Mouse (Mus musculus) layer of hippocampus, adult 2 months (tissue): Measurements from ENCODE around the gene Dip2b. TPM values are rescaled to one million over a fixed set of nuclear protein-coding genes. Genes with fewer than 3 reads are reported as not detected.

Experiments
- DNase-seq, 2 experiments: peaks; one replicate each; pipeline ENCODE4 v3.0.0; 2022; ENCODE audit warnings: low spot score in 2 of 2
- H3K27ac ChIP-seq: fragments of 200-600 bp; 2 replicates; pipeline ENCODE4 v1.8.1; 2022
- H3K4me3 ChIP-seq: fragments of 200-600 bp; 2 replicates; pipeline ENCODE4 v1.8.1; 2022; ENCODE audit warnings: mild to moderate bottlenecking
- CTCF ChIP-seq: fragments of 200-600 bp; conservative IDR thresholded peaks from 2 replicates; pipeline ENCODE4 v1.8.1; 2022; ENCODE audit warnings: antibody characterized with exemption, mild to moderate bottlenecking, moderate library complexity
- total RNA-seq, 2 experiments: library from RNA; stranded (reverse); gene quantifications; 2 replicates each; pipeline ENCODE4 v1.2.3; 2021

Gene Dip2b
- total RNA-seq, 2 experiments from 2014 or later = 47.7 to 51.3 TPM

- Histone ChIP-seq H3K4me3 (no peak overlapping the region), H3K27ac (no peak overlapping the region)
- no peak for DNase-seq
- peak; percentile 80 for TF ChIP-seq CTCF
Observed at GRCm38 (mm10) chr15:100263246-100263905, 224.9 kb downstream of the Dip2b start.

DNA sequence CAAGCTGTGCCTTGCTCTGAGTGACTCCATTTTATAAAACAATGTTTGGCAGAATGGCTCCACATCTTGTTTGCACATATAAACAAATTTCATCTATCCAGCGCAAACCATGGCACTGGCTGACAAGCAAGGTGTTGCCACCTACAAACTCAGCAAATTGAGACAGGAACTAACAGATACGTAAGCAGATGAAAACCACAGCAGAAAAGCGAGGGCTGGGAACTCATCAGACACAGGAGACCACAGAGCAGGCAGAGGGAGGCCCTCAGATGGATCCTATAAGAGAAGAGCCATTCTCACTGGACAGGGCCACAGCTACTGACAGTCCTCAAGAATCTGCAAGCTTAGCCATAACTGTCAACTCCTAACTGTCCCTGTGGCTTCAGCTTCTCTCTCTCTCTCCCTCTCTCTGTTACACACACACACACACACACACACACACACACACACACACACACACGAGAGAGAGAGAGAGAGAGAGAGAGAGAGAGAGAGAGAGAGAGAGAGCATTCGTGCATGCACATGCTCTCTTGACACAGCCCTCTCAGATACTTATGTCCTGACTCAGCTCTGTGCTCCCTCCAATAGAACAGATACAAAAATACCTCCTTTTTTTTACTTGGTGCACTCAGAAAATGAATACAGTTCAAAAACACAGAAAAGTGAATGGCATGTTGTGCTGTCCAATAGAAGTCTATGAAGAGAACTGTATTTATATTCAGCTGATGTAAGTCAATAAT, 227.3 kb downstream of the Dip2b start:
- no peak overlapping the region for H3K4me3 ChIP-seq

DNA sequence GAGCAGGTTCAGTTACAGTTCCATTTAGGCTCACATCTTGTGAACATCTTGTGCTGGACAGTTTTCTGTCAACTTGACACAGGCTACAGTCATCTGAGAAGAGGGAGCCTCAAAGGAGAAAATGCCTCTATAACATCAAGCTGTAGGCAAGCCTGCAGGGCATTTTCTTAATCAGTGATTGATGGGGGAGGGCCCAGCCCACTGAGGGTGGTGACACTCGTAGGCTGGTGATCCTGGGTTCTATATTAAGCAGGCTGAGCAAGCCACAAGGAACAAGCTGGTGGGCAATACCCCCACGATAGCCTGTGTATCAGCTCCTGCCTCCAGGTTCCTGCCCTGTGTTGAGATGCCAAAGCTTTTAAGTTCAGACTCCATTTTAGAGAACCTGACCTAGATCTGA, 230.5 kb downstream of the Dip2b start:
- Histone ChIP-seq H3K4me3 (no peak overlapping the region), H3K27ac (no peak overlapping the region)
- no peak for DNase-seq
- no peak for TF ChIP-seq CTCF

More for the DNA sequence above, 227.3 kb downstream of the Dip2b start:
- TF ChIP-seq CTCF = no peak
- no peak overlapping the region for H3K27ac ChIP-seq
- no peak for DNase-seq

Other genes starting within 250 kb of the Dip2b start
- 10 to 100 TPM; 11.0 to 12.1 TPM for gene Lima1, start 163.2 kb upstream of the Dip2b start, total RNA-seq
- gene Fam186a, start 71.6 kb upstream of the Dip2b start, total RNA-seq = under 1 TPM in 1 of 2 experiments, not detected in 1; 0.08 TPM
- 10 to 100 TPM; 42.5 to 50.1 TPM for gene Larp4, start 68.6 kb upstream of the Dip2b start, total RNA-seq
- 10 to 100 TPM; 22.5 to 24.2 TPM for gene Atf1, start 189.2 kb downstream of the Dip2b start, total RNA-seq
- not detected for gene Tmprss12, start 242.2 kb downstream of the Dip2b start, total RNA-seq